Mouse (Mus musculus) midbrain, embryonic 12.5 days (tissue): ENCODE measurements around the gene Pou5f1. TPM values are rescaled to one million over a fixed set of nuclear protein-coding genes. Genes with fewer than 3 reads are reported as not detected.
"Not testable (repeated sequence)": the region's sequence is repeated elsewhere in the genome, so short reads cannot be mapped to it uniquely, and the experiment has no call there.

ENCODE experiments used
- ATAC-seq: fragments of 200-750 bp; cut with Nextera tagmentation; 2 replicates; pipeline ENCODE4 v1.8.0; 2017; ENCODE audit warnings: low read depth, moderate TSS enrichment, moderate library complexity; ENCODE audit not compliant: low FRiP score
- H3K27ac ChIP-seq: fragments of 300-500 bp; sonication (generic); replicated peaks from 2 replicates; pipeline ENCODE4 v1.5.1; 2016; ENCODE audit warnings: mild to moderate bottlenecking
- H3K27me3 ChIP-seq: fragments of 300-500 bp; sonication (generic); 2 replicates; pipeline ENCODE4 v1.6.1; 2016; ENCODE audit warnings: mild to moderate bottlenecking
- H3K36me3 ChIP-seq: fragments of 300-500 bp; sonication (generic); 2 replicates; pipeline ENCODE4 v1.6.1; 2016
- H3K4me1 ChIP-seq: fragments of 300-500 bp; sonication (generic); 2 replicates; pipeline ENCODE4 v1.6.1; 2016
- H3K4me2 ChIP-seq: fragments of 300-500 bp; sonication (generic); replicated peaks from 2 replicates; pipeline ENCODE4 v1.6.1; 2016; ENCODE audit warnings: mild to moderate bottlenecking, moderate library complexity
- H3K4me3 ChIP-seq: fragments of 300-500 bp; sonication (generic); 2 replicates; pipeline ENCODE4 v1.5.1; 2016; ENCODE audit warnings: mild to moderate bottlenecking
- H3K9ac ChIP-seq: fragments of 300-500 bp; sonication (generic); replicated peaks from 2 replicates; pipeline ENCODE4 v1.6.1; 2016; ENCODE audit warnings: mild to moderate bottlenecking, moderate library complexity
- H3K9me3 ChIP-seq: fragments of 300-500 bp; sonication (generic); 2 replicates; pipeline ENCODE4 v1.6.1; 2016; ENCODE audit warnings: mild to moderate bottlenecking
- WGBS: fragments of 180-500 bp; shearing (Covaris S2); methylation state at CpG from one replicate; pipeline ENCODE4 v1.1.7; 2016; 5-methylcytosine and 5-hydroxymethylcytosine counted together
- polyA plus RNA-seq: library from polyadenylated mRNA; unstranded; fragments of >200 nt; fragmentation: Nextera tagmentation; extraction: Ambion mirVana; gene quantifications from 2 replicates; pipeline ENCODE4 v1.2.1, GENCODE M21; 2016

The Pou5f1 gene
- polyA plus RNA-seq, 1 experiment from 2014 or later: not detected

- WGBS: 95% methylated on average over 7 of the region's 7 CpGs
- Histone ChIP-seq H3K36me3 (no peaks in the 10 kb centered on the region), H3K27me3 (peaks cover 3% of the 10 kb centered on the region; the same call in 1 of the 2 replicates), H3K4me3 (no peak overlapping the region), H3K9me3 (no peaks in the 10 kb centered on the region), H3K9ac (no peak overlapping the region), H3K4me1 (no peaks in the 10 kb centered on the region), H3K27ac (no peak overlapping the region), H3K4me2 (no peak overlapping the region)
- no peak for ATAC-seq
These were observed 8.7 kb upstream of the Pou5f1 start for GRCm38 (mm10) chr17:35497124-35497523.

GRCm38 (mm10) chr17:35502226-35502625, 3.6 kb upstream of the Pou5f1 start:
- no peak for ATAC-seq
- no peak overlapping the region for H3K9ac ChIP-seq
- no peaks in the 10 kb centered on the region for H3K9me3 ChIP-seq
- no peak overlapping the region for H3K27ac ChIP-seq
- 4% methylated on average over 6 of the region's 6 CpGs for WGBS
- no peaks in the 10 kb centered on the region for H3K36me3 ChIP-seq
- peaks cover 5% of the 10 kb centered on the region; the same call in 1 of the 2 replicates for H3K4me1 ChIP-seq
- H3K4me3 ChIP-seq: no peak overlapping the region
- no peak overlapping the region for H3K4me2 ChIP-seq
- peaks cover 41% of the 10 kb centered on the region for H3K27me3 ChIP-seq

- no peak overlapping the region for H3K27ac ChIP-seq
- ATAC-seq: no peak
- WGBS: 35% methylated on average over 5 of the region's 5 CpGs
- no peak overlapping the region for H3K9ac ChIP-seq
- H3K36me3 ChIP-seq: no peaks in the 10 kb centered on the region
- H3K27me3 ChIP-seq: peaks cover 47% of the 10 kb centered on the region
- peaks cover 7% of the 10 kb centered on the region; the same call in 1 of the 2 replicates for H3K4me1 ChIP-seq
- no peak overlapping the region for H3K4me3 ChIP-seq
- no peaks in the 10 kb centered on the region for H3K9me3 ChIP-seq
- H3K4me2 ChIP-seq: no peak overlapping the region
These were observed 3.1 kb upstream of the Pou5f1 start for GRCm38 (mm10) chr17:35502762-35503161.

GRCm38 (mm10) chr17:35503849-35504248, 2.0 kb upstream of the Pou5f1 start:
- Histone ChIP-seq H3K27me3 (peaks cover 54% of the 10 kb centered on the region), H3K9me3 (no peaks in the 10 kb centered on the region), H3K4me1 (peaks cover 7% of the 10 kb centered on the region; the same call in 1 of the 2 replicates), H3K36me3 (no peaks in the 10 kb centered on the region), H3K4me3 (no peak overlapping the region), H3K27ac (no peak overlapping the region), H3K9ac (no peak overlapping the region), H3K4me2 (no peak overlapping the region)
- WGBS: 20% methylated on average over 5 of the region's 5 CpGs
- ATAC-seq: no peak

GRCm38 (mm10) chr17:35504628-35505481, 963 bp upstream of the Pou5f1 start:
- Histone ChIP-seq H3K36me3 (no peaks in the 10 kb centered on the region), H3K9ac (no peak overlapping the region), H3K9me3 (no peaks in the 10 kb centered on the region), H3K4me1 (peaks cover 11% of the 10 kb centered on the region; the same call in 1 of the 2 replicates), H3K27ac (no peak overlapping the region), H3K4me3 (no peak overlapping the region), H3K27me3 (peaks cover 64% of the 10 kb centered on the region), H3K4me2 (no peak overlapping the region)
- no peak for ATAC-seq
- WGBS: 8% methylated on average over 8 of the region's 8 CpGs

GRCm38 (mm10) chr17:35506881-35507280, 1.1 kb downstream of the Pou5f1 start:
- Histone ChIP-seq H3K4me3 (no peak overlapping the region), H3K36me3 (no peaks in the 10 kb centered on the region), H3K9me3 (no peaks in the 10 kb centered on the region), H3K9ac (no peak overlapping the region), H3K27me3 (peaks cover 62% of the 10 kb centered on the region), H3K4me1 (peaks cover 11% of the 10 kb centered on the region; the same call in 1 of the 2 replicates), H3K4me2 (no peak overlapping the region), H3K27ac (no peak overlapping the region)
- 8% methylated on average over 10 of the region's 10 CpGs for WGBS
- ATAC-seq: no peak

GRCm38 (mm10) chr17:35507556-35508260, 1.9 kb downstream of the Pou5f1 start:
- H3K9ac ChIP-seq: no peak overlapping the region
- no peaks in the 10 kb centered on the region for H3K9me3 ChIP-seq
- no peak overlapping the region for H3K4me3 ChIP-seq
- ATAC-seq: no peak
- no peak overlapping the region for H3K4me2 ChIP-seq
- H3K27me3 ChIP-seq: peaks cover 62% of the 10 kb centered on the region
- WGBS: 22% methylated on average over 13 of the region's 13 CpGs
- H3K4me1 ChIP-seq: peaks cover 11% of the 10 kb centered on the region; the same call in 1 of the 2 replicates
- H3K27ac ChIP-seq: no peak overlapping the region
- no peaks in the 10 kb centered on the region for H3K36me3 ChIP-seq

- H3K9ac ChIP-seq, H3K4me3 ChIP-seq, ATAC-seq, H3K4me2 ChIP-seq, H3K9me3 ChIP-seq, H3K36me3 ChIP-seq, H3K27ac ChIP-seq: not testable (repeated sequence)
- 46% methylated on average over 5 of the region's 5 CpGs for WGBS
- H3K27me3 ChIP-seq: peaks cover 61% of the 10 kb centered on the region
- peaks cover 11% of the 10 kb centered on the region; the same call in 1 of the 2 replicates for H3K4me1 ChIP-seq
These were observed 2.5 kb downstream of the Pou5f1 start for GRCm38 (mm10) chr17:35508279-35508678.

- no peak overlapping the region for H3K4me2 ChIP-seq
- H3K9ac ChIP-seq: no peak overlapping the region
- ATAC-seq: no peak
- H3K4me3 ChIP-seq: no peak overlapping the region
- H3K27ac ChIP-seq: no peak overlapping the region
- H3K4me1 ChIP-seq: peaks cover 13% of the 10 kb centered on the region
- peaks cover 52% of the 10 kb centered on the region for H3K27me3 ChIP-seq
- WGBS: 34% methylated on average over 8 of the region's 8 CpGs
- H3K36me3 ChIP-seq: no peaks in the 10 kb centered on the region; the same call in 1 of the 2 replicates
- no peaks in the 10 kb centered on the region for H3K9me3 ChIP-seq
These were observed 3.5 kb downstream of the Pou5f1 start for GRCm38 (mm10) chr17:35509284-35509683.

- WGBS: 91% methylated on average over 7 of the region's 7 CpGs
- H3K4me2 ChIP-seq: no peak overlapping the region
- no peak overlapping the region for H3K9ac ChIP-seq
- no peaks in the 10 kb centered on the region; the same call in 1 of the 2 replicates for H3K36me3 ChIP-seq
- no peak overlapping the region for H3K4me3 ChIP-seq
- H3K9me3 ChIP-seq: no peaks in the 10 kb centered on the region
- no peak for ATAC-seq
- H3K4me1 ChIP-seq: peaks cover 34% of the 10 kb centered on the region
- no peak overlapping the region for H3K27ac ChIP-seq
- peaks cover 25% of the 10 kb centered on the region for H3K27me3 ChIP-seq
These were observed 7.3 kb downstream of the Pou5f1 start for GRCm38 (mm10) chr17:35512916-35513626.

- H3K4me1 ChIP-seq: peaks cover 39% of the 10 kb centered on the region
- H3K4me2 ChIP-seq: 0 out of 2 replicates have a peak overlapping the region, but pooled peaks have one; percentile 79
- H3K4me3 ChIP-seq: no peak overlapping the region
- H3K36me3 ChIP-seq: no peaks in the 10 kb centered on the region; the same call in 1 of the 2 replicates
- H3K27me3 ChIP-seq: peaks cover 20% of the 10 kb centered on the region
- 19% methylated on average over 2 of the region's 2 CpGs for WGBS
- ATAC-seq: no peak
- H3K9me3 ChIP-seq: no peaks in the 10 kb centered on the region
- no peak overlapping the region for H3K27ac ChIP-seq
- H3K9ac ChIP-seq: no peak overlapping the region
These were observed 8.1 kb downstream of the Pou5f1 start for GRCm38 (mm10) chr17:35513886-35514285.
